21 mouse cellular contexts compared by ENCODE assay signal in genomic region chr9:31437861-31438260, GRCm38 (mm10). TPM values are rescaled to one million over a fixed set of nuclear protein-coding genes. Genes with fewer than 3 reads are reported as not detected.
A peak's percentile ranks its signal among the peaks of the same experiment; 100 is the strongest.
DNase-seq lines count a peak whose midpoint lies in the region; ATAC-seq and TF ChIP-seq lines count a peak whose summit lies in the region.
"Had no signal": no experiment of that assay in that cellular context is flagged by ENCODE, and none has a peak within 500 bp of the region (broad histone marks: within the 10 kb centered on the region; RNA-seq: fewer than 3 reads in every experiment).

No protein-coding gene starts in this region.

- H3K36me3 ChIP-seq in kidney, embryonic 14.5 days (ENCODE audit: control insufficient read depth, insufficient read depth, low read length) = no peaks in the 10 kb centered on the region
- H3K36me3 ChIP-seq in intestine, postnatal 0 days (ENCODE audit: control insufficient read depth, insufficient read depth) = no peaks in the 10 kb centered on the region
- H3K36me3 ChIP-seq in stomach, embryonic 15.5 days = no peaks in the 10 kb centered on the region
- no peaks in the 10 kb centered on the region for H3K36me3 ChIP-seq in neural tube, embryonic 15.5 days
- no peaks in the 10 kb centered on the region for H3K36me3 ChIP-seq in hindbrain, embryonic 16.5 days (ENCODE audit: control insufficient read depth, insufficient read depth, low read length)
- H3K36me3 ChIP-seq: midbrain, embryonic 15.5 days had no signal

- no peaks in the 10 kb centered on the region for H3K4me1 ChIP-seq in kidney, embryonic 14.5 days (ENCODE audit: control insufficient read depth, insufficient read depth, low read length)
- 0 out of 2 replicates have a peak, but pooled peaks cover 3% of the 10 kb centered on the region for H3K4me1 ChIP-seq in intestine, postnatal 0 days (replicated peaks; ENCODE audit: control insufficient read depth, insufficient read depth, low read length)
- H3K4me1 ChIP-seq in stomach, embryonic 15.5 days = no peaks in the 10 kb centered on the region
- H3K4me1 ChIP-seq in neural tube, embryonic 15.5 days = no peaks in the 10 kb centered on the region
- H3K4me1 ChIP-seq in hindbrain, embryonic 16.5 days (ENCODE audit: control insufficient read depth, insufficient read depth, low read depth, low read length) = no peaks in the 10 kb centered on the region
- H3K4me1 ChIP-seq: midbrain, embryonic 15.5 days had no signal

- no peaks in the 10 kb centered on the region for H3K9me3 ChIP-seq in kidney, embryonic 14.5 days (ENCODE audit: control insufficient read depth, low read length)
- no peaks in the 10 kb centered on the region for H3K9me3 ChIP-seq in intestine, postnatal 0 days (ENCODE audit: control insufficient read depth)
- no peaks in the 10 kb centered on the region for H3K9me3 ChIP-seq in stomach, embryonic 15.5 days
- no peaks in the 10 kb centered on the region for H3K9me3 ChIP-seq in neural tube, embryonic 15.5 days (replicated peaks)
- no peaks in the 10 kb centered on the region for H3K9me3 ChIP-seq in hindbrain, embryonic 16.5 days (ENCODE audit: control insufficient read depth, low read length)
- H3K9me3 ChIP-seq: midbrain, embryonic 15.5 days had no signal

- H3K9ac ChIP-seq in kidney, embryonic 14.5 days (ENCODE audit: low read depth, low read length) = no peak overlapping the region
- no peak overlapping the region for H3K9ac ChIP-seq in intestine, postnatal 0 days (ENCODE audit: low read depth, low read length)
- H3K9ac ChIP-seq in stomach, embryonic 15.5 days = no peak overlapping the region
- H3K9ac ChIP-seq in neural tube, embryonic 15.5 days (replicated peaks) = no peak overlapping the region
- no peak overlapping the region for H3K9ac ChIP-seq in hindbrain, embryonic 16.5 days (ENCODE audit: low read depth, low read length)
- H3K9ac ChIP-seq: liver, embryonic 14.5 days; midbrain, embryonic 15.5 days had no signal

- H3K27ac ChIP-seq in kidney, embryonic 14.5 days (ENCODE audit: low read depth, low read length) = no peak overlapping the region
- peak overlapping the region; percentile 60; the same call in 1 of the 2 replicates for H3K27ac ChIP-seq in intestine, postnatal 0 days (ENCODE audit: low read depth, low read length)
- peak overlapping the region; percentile 68 for H3K27ac ChIP-seq in stomach, embryonic 15.5 days
- H3K27ac ChIP-seq in neural tube, embryonic 15.5 days (replicated peaks) = no peak overlapping the region
- H3K27ac ChIP-seq in hindbrain, embryonic 16.5 days (ENCODE audit: low read depth, low read length) = no peak overlapping the region
- H3K27ac ChIP-seq: liver, embryonic 14.5 days; midbrain, embryonic 15.5 days had no signal

- no peak overlapping the region for H3K4me2 ChIP-seq in kidney, embryonic 14.5 days (replicated peaks; ENCODE audit: low read depth, low read length)
- no peak overlapping the region; the same call in 1 of the 2 replicates for H3K4me2 ChIP-seq in intestine, postnatal 0 days (replicated peaks; ENCODE audit: low read depth)
- H3K4me2 ChIP-seq in stomach, embryonic 15.5 days = 0 out of 2 replicates have a peak overlapping the region, but pooled peaks have one; percentile 19
- no peak overlapping the region for H3K4me2 ChIP-seq in neural tube, embryonic 15.5 days
- H3K4me2 ChIP-seq in hindbrain, embryonic 16.5 days (ENCODE audit: low read length) = no peak overlapping the region
- H3K4me2 ChIP-seq: heart, embryonic 11.5 days; midbrain, embryonic 15.5 days had no signal

- DNase-seq in kidney, adult 11 months = peak; percentile 63
- peak; percentile 34 for DNase-seq in kidney, postnatal 10 days
- DNase-seq in cerebellum, postnatal 36 days = no peak
- DNase-seq: adrenal gland, postnatal 25 days; cerebellum, adult 9-11 months; gastrocnemius, postnatal 36 days; heart, postnatal 36 days; layer of hippocampus, adult 9-11 months; right cerebral cortex, adult 18-20 months; thymus, adult 18-20 months had no signal

- no peaks in the 10 kb centered on the region for H3K27me3 ChIP-seq in kidney, embryonic 14.5 days (ENCODE audit: control insufficient read depth, insufficient read depth, low read length)
- no peaks in the 10 kb centered on the region for H3K27me3 ChIP-seq in intestine, postnatal 0 days (replicated peaks; ENCODE audit: control insufficient read depth, insufficient read depth, low read length)
- H3K27me3 ChIP-seq in stomach, embryonic 15.5 days (replicated peaks) = no peaks in the 10 kb centered on the region
- H3K27me3 ChIP-seq in neural tube, embryonic 15.5 days (replicated peaks) = no peaks in the 10 kb centered on the region
- H3K27me3 ChIP-seq in hindbrain, embryonic 16.5 days (replicated peaks; ENCODE audit: control insufficient read depth, insufficient read depth, low read length) = no peaks in the 10 kb centered on the region
- H3K27me3 ChIP-seq: CH12.LX; midbrain, embryonic 15.5 days had no signal

- 66% methylated on average over 7 of the region's 7 CpGs for WGBS in kidney, embryonic 14.5 days
- 40% methylated on average over 7 of the region's 7 CpGs for WGBS in intestine, postnatal 0 days
- WGBS in stomach, embryonic 15.5 days = 60% methylated on average over 7 of the region's 7 CpGs
- WGBS in neural tube, embryonic 15.5 days = 88% methylated on average over 7 of the region's 7 CpGs
- WGBS in hindbrain, embryonic 16.5 days = 87% methylated on average over 7 of the region's 7 CpGs

- ATAC-seq in kidney, embryonic 14.5 days (ENCODE audit: low FRiP score, low TSS enrichment) = no peak
- peak; percentile 97 for ATAC-seq in intestine, postnatal 0 days
- ATAC-seq in stomach, embryonic 15.5 days (ENCODE audit: insufficient read depth, low FRiP score, low read depth) = peak; percentile 97
- ATAC-seq in neural tube, embryonic 15.5 days (ENCODE audit: low FRiP score) = no peak
- ATAC-seq in hindbrain, embryonic 16.5 days = no peak
- ATAC-seq: lung, postnatal 0 days; midbrain, embryonic 15.5 days had no signal

- no peak overlapping the region for H3K4me3 ChIP-seq in kidney, embryonic 14.5 days (ENCODE audit: low read length)
- H3K4me3 ChIP-seq in intestine, postnatal 0 days (ENCODE audit: low read depth, low read length) = no peak overlapping the region
- no peak overlapping the region for H3K4me3 ChIP-seq in stomach, embryonic 15.5 days (replicated peaks)
- no peak overlapping the region for H3K4me3 ChIP-seq in neural tube, embryonic 15.5 days (replicated peaks)
- no peak overlapping the region for H3K4me3 ChIP-seq in hindbrain, embryonic 16.5 days (ENCODE audit: low read length)
- H3K4me3 ChIP-seq: midbrain, embryonic 15.5 days had no signal

- TF ChIP-seq CTCF in intestine, postnatal 0 days (IDR thresholded peaks at IDR 0.05; ENCODE audit: low read depth) = no peak

RNA-seq across cellular contexts. Expression of gene Tmem45b, which starts 26.4 kb away (rescaled TPM):
- polyA plus RNA-seq in kidney, embryonic 14.5 days (2014; fragmentation: Nextera tagmentation; extraction: Ambion mirVana) = 10.2 and 11.8 TPM in 2 replicates
- polyA plus RNA-seq in intestine, postnatal 0 days (2015; fragmentation: Nextera tagmentation; extraction: Ambion mirVana) = 222 and 234 TPM in 2 replicates
- polyA plus RNA-seq in stomach, embryonic 15.5 days (2015; fragmentation: Nextera tagmentation; extraction: Ambion mirVana) = 24.1 and 28.5 TPM in 2 replicates
- 0.20 and 3.8 TPM in 2 replicates for polyA plus RNA-seq in neural tube, embryonic 15.5 days (2015; fragmentation: Nextera tagmentation; extraction: Ambion mirVana)
- polyA plus RNA-seq in hindbrain, embryonic 16.5 days (2015; fragmentation: Nextera tagmentation; extraction: Ambion mirVana) = 0.16 and 0.26 TPM in 2 replicates
- polyA plus RNA-seq: heart, embryonic 11.5 days; limb, embryonic 11.5 days; liver, embryonic 14.5 days had no signal

RNA-seq across cellular contexts. Expression of gene Nfrkb, which starts 51.9 kb away (rescaled TPM):
- 33.3 and 34.5 TPM in 2 replicates for polyA plus RNA-seq in kidney, embryonic 14.5 days (2014; fragmentation: Nextera tagmentation; extraction: Ambion mirVana)
- 8.5 and 8.9 TPM in 2 replicates for polyA plus RNA-seq in intestine, postnatal 0 days (2015; fragmentation: Nextera tagmentation; extraction: Ambion mirVana)
- polyA plus RNA-seq in stomach, embryonic 15.5 days (2015; fragmentation: Nextera tagmentation; extraction: Ambion mirVana) = 16.5 and 18.4 TPM in 2 replicates
- 22.9 and 24.5 TPM in 2 replicates for polyA plus RNA-seq in neural tube, embryonic 15.5 days (2015; fragmentation: Nextera tagmentation; extraction: Ambion mirVana)
- polyA plus RNA-seq in hindbrain, embryonic 16.5 days (2015; fragmentation: Nextera tagmentation; extraction: Ambion mirVana) = 22.5 and 23.5 TPM in 2 replicates

Comparison
In these comparisons a context has a peak if more than half of its experiments do, and no peak if none do; other contexts are left out.
1. DNase-seq: peak in kidney, adult 11 months (single experiment) and kidney, postnatal 10 days (single experiment); none in cerebellum, postnatal 36 days (0 of 2).
2. ATAC-seq: peak in intestine, postnatal 0 days (single experiment) and stomach, embryonic 15.5 days (single experiment); none in kidney, embryonic 14.5 days (single experiment), neural tube, embryonic 15.5 days (single experiment) and hindbrain, embryonic 16.5 days (single experiment).
3. H3K27ac ChIP-seq: peak in intestine, postnatal 0 days (single experiment) and stomach, embryonic 15.5 days (single experiment); none in kidney, embryonic 14.5 days (single experiment), neural tube, embryonic 15.5 days (single experiment) and hindbrain, embryonic 16.5 days (single experiment).